Mouse (Mus musculus): ENCODE measurements around the gene Prr5. TPM values are rescaled to one million over a fixed set of nuclear protein-coding genes. Genes with fewer than 3 reads are reported as not detected.
A peak's percentile ranks its signal among the peaks of the same experiment; 100 is the strongest.

Gene Prr5
- polyA plus RNA-seq, 1 experiment from 2014 or later = 12.3 TPM

DNA sequence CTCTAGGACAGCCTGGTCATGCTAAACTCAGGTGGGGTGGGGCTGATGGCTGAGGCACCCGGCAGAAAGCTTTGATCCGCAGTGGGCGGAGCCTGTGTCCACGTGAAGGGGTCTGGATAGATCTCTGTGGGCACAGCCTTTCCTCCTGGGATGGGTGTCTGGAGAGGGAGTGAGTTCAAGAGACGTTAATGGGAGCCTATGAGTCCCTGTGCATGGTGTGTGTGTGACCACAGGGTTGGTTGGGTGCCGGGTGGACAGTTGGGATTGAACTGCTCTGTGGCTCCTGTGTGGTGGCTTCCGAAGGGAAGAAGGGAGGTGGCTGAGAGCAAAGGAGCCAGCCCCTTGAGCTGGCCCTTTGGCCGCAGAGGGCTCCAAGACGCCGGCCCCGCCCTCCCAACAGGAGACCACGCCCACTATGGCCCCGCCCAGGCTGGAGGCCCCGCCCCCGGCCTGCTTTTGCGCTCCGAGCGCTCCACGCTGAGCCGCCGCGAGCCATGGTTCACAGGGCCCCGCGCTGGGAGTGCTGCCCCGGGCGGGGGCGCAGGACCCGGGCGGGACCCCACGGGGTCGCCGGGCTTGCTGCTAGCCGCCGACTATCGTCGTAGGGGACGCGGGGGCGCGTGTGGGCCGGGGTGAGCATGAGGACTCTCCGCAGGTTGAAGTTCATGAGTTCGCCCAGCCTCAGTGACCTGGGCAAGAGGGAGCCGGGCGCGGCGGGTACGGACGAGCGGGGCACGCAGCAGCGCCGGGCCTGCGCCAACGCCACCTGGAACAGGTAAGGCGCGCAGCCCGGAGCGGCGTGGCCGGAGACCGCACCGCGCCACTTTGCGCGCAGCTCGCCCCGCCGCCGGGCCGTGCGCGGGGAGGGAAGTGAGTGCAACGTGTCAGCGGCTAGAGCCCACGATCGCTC, 11.4 kb downstream of the Prr5 start:
- H3K4me2 ChIP-seq (ENCODE audit: low read depth, low read length, severe bottlenecking) = peak overlapping the region; percentile 94
- H3K36me3 ChIP-seq (ENCODE audit: control insufficient read depth, insufficient read depth, low read length) = no peaks in the 10 kb centered on the region
- peak overlapping the region; percentile 59 for H3K4me3 ChIP-seq (ENCODE audit: low read depth, low read length)
- peaks cover 5% of the 10 kb centered on the region; the same call in 1 of the 2 replicates for H3K4me1 ChIP-seq (replicated peaks; ENCODE audit: control insufficient read depth, insufficient read depth, low read length)
- H3K9ac ChIP-seq (ENCODE audit: low read length) = peak overlapping the region; percentile 59
- peaks cover 7% of the 10 kb centered on the region for H3K27me3 ChIP-seq (ENCODE audit: control insufficient read depth, insufficient read depth, low read length)
- ATAC-seq (replicated peaks; ENCODE audit: low FRiP score) (peak; percentile 73), DNase-seq (ENCODE audit: low spot score) (peak; percentile 94)
- WGBS = 1% methylated on average over 57 of the region's 77 CpGs
- no peak overlapping the region for H3K27ac ChIP-seq (ENCODE audit: low read depth, low read length)
- H3K9me3 ChIP-seq (ENCODE audit: control insufficient read depth, low read length) = no peaks in the 10 kb centered on the region

DNA sequence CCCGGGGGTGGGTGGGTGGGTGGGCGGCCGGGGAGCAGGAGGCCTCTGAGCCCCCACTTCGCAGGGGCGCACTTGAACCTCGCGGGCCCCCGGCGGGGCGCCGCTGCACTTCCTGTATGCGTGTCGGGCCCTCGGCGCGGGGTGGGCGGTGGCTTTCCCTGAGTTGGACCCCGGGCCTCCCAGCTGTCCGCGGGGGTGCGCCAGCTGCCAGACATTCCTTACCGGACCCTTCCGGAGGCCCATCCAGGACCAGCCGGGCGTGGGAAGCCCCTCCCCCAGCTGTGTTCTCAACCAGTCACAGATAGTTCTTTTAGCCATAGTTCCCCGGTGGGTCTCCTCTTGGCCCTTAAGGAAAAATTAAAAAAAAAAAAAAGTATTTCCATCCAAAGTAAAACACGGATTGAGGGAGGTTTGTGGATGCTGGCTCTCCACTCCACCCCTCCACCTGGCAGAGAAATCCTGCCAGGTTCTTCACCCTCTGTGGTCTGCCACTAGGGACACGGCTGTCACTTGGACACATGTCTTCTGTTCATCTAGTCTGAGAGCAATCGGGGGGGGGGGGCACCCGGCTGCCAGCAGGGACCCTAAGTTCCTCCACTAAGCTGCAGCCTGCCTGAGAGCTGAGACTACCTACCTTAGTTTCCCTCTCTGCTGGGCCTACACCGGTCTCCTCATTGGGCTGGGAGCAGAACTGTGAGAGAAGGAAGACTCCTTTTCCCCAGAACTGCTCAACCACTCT, 12.2 kb downstream of the Prr5 start:
- Histone ChIP-seq H3K27ac (ENCODE audit: low read depth, low read length) (no peak overlapping the region), H3K4me1 (replicated peaks; ENCODE audit: control insufficient read depth, insufficient read depth, low read length) (peaks cover 5% of the 10 kb centered on the region; the same call in 1 of the 2 replicates), H3K4me2 (ENCODE audit: low read depth, low read length, severe bottlenecking) (peak overlapping the region; percentile 94), H3K4me3 (ENCODE audit: low read depth, low read length) (peak overlapping the region; percentile 59), H3K9ac (ENCODE audit: low read length) (peak overlapping the region; percentile 59), H3K36me3 (ENCODE audit: control insufficient read depth, insufficient read depth, low read length) (no peaks in the 10 kb centered on the region), H3K27me3 (ENCODE audit: control insufficient read depth, insufficient read depth, low read length) (peaks cover 7% of the 10 kb centered on the region), H3K9me3 (ENCODE audit: control insufficient read depth, low read length) (no peaks in the 10 kb centered on the region)
- peak; percentile 83 for DNase-seq (ENCODE audit: low spot score)
- 2% methylated on average over 30 of the region's 31 CpGs for WGBS
- ATAC-seq (replicated peaks; ENCODE audit: low FRiP score) = peak; percentile 71

DNA sequence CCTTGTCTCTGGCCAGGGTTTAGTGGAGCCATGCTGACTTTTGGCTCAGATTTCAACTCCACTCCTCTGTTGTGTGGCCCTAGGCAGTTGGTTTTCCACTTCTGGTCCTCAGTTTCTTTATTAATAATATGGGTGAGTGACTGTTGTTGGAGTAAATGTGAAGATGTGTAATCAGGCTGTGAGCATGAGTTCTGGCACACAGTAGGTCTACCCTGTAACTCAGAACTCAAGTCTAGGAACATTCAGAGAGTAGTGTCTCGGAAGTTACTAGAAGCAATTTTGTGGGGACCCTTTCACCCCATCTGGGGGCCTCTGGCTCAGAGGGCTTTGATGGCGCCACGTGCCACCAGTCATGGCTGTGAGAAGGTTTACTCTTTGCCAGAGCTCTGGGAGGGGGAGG, 12.8 kb downstream of the Prr5 start:
- no peak overlapping the region for H3K4me2 ChIP-seq (ENCODE audit: low read depth, low read length, severe bottlenecking)

DNA sequence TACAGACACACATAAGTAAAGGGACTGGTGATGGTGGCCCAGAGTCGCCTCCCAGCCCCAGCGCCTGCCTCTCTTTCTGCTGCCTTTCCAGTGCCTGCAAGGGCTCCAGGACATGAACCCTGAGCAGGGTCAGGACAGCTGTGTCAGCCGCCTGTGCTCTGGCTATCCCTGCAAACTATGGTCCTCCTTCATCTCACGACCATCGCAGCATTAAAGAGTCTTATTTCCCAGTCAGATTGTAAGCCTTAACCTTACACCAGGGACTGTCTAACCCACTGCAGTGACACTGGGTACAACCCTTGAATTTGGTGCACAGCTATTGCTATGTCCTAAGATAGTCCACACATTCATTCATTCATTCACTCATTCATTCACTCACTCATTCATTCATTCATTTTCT, 13.4 kb downstream of the Prr5 start:
- H3K27ac ChIP-seq (ENCODE audit: low read depth, low read length) = no peak overlapping the region
- ATAC-seq (replicated peaks; ENCODE audit: low FRiP score) = no peak
- 67% methylated on average over 5 of the region's 5 CpGs for WGBS
- H3K9me3 ChIP-seq (ENCODE audit: control insufficient read depth, low read length) = no peaks in the 10 kb centered on the region
- peaks cover 5% of the 10 kb centered on the region; the same call in 1 of the 2 replicates for H3K4me1 ChIP-seq (replicated peaks; ENCODE audit: control insufficient read depth, insufficient read depth, low read length)
- no peaks in the 10 kb centered on the region for H3K36me3 ChIP-seq (ENCODE audit: control insufficient read depth, insufficient read depth, low read length)
- H3K27me3 ChIP-seq (ENCODE audit: control insufficient read depth, insufficient read depth, low read length) = peaks cover 7% of the 10 kb centered on the region
- H3K4me3 ChIP-seq (ENCODE audit: low read depth, low read length) = no peak overlapping the region
- no peak overlapping the region for H3K9ac ChIP-seq (ENCODE audit: low read length)
- no peak overlapping the region for H3K4me2 ChIP-seq (ENCODE audit: low read depth, low read length, severe bottlenecking)
- no peak for DNase-seq (ENCODE audit: low spot score)

More for the DNA sequence above, 12.8 kb downstream of the Prr5 start:
- no peak for DNase-seq (ENCODE audit: low spot score)
- Histone ChIP-seq H3K27ac (ENCODE audit: low read depth, low read length) (no peak overlapping the region), H3K9ac (ENCODE audit: low read length) (no peak overlapping the region), H3K9me3 (ENCODE audit: control insufficient read depth, low read length) (no peaks in the 10 kb centered on the region), H3K4me3 (ENCODE audit: low read depth, low read length) (no peak overlapping the region), H3K4me1 (replicated peaks; ENCODE audit: control insufficient read depth, insufficient read depth, low read length) (peaks cover 5% of the 10 kb centered on the region; the same call in 1 of the 2 replicates), H3K27me3 (ENCODE audit: control insufficient read depth, insufficient read depth, low read length) (peaks cover 7% of the 10 kb centered on the region), H3K36me3 (ENCODE audit: control insufficient read depth, insufficient read depth, low read length) (no peaks in the 10 kb centered on the region)
- 67% methylated on average over 3 of the region's 3 CpGs for WGBS
- ATAC-seq (replicated peaks; ENCODE audit: low FRiP score) = no peak

DNA sequence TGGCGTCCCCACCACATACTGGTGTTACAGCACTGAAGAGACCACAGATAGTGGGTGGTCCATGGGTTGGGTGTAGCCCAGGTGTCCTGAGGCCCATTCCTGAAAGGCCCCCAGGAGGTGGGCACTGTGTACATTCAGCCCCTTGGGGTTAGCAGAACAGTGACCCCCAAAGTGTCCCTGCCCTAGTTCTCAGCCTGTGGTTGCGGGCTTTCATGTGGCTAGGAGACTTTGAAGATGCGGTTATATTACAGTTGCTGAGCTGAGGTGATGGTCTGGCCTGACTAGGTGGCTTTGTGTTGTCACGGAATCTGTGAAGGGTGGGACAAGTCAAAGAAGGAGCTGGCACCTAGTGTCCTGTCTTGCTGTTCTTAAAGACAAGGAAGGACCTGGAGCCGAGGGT, 15.1 kb downstream of the Prr5 start:
- DNase-seq (ENCODE audit: low spot score) (no peak), ATAC-seq (replicated peaks; ENCODE audit: low FRiP score) (no peak)
- no peak overlapping the region for H3K4me2 ChIP-seq (ENCODE audit: low read depth, low read length, severe bottlenecking)
- H3K4me1 ChIP-seq (replicated peaks; ENCODE audit: control insufficient read depth, insufficient read depth, low read length) = peaks cover 5% of the 10 kb centered on the region; the same call in 1 of the 2 replicates
- no peaks in the 10 kb centered on the region for H3K36me3 ChIP-seq (ENCODE audit: control insufficient read depth, insufficient read depth, low read length)
- H3K9ac ChIP-seq (ENCODE audit: low read length) = no peak overlapping the region
- H3K27ac ChIP-seq (ENCODE audit: low read depth, low read length) = no peak overlapping the region
- 68% methylated on average over 5 of the region's 5 CpGs for WGBS
- no peak overlapping the region for H3K4me3 ChIP-seq (ENCODE audit: low read depth, low read length)
- H3K27me3 ChIP-seq (ENCODE audit: control insufficient read depth, insufficient read depth, low read length) = peaks cover 7% of the 10 kb centered on the region
- no peaks in the 10 kb centered on the region for H3K9me3 ChIP-seq (ENCODE audit: control insufficient read depth, low read length)

DNA sequence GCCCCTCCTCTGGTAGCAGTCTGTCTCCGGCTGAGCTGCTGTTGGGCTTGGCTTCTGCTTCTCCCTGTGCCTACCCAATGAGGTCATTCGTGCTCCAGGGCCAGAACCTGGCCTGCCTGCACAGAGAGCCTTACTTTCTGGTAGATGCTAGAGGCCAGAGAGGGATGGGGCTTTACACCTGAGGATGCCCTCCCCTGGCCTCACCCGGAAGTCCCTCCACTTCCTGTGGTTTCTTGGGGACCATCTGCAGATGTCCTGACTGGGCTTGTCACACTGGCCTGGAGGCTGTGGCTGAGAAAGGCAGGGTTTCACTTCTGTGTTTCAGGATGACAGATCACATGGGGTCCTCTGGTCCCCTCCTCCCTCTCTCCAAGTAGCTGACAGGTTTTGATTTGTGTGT, 16.0 kb downstream of the Prr5 start:
- WGBS = 74% methylated on average over 3 of the region's 3 CpGs
- no peak overlapping the region for H3K27ac ChIP-seq (ENCODE audit: low read depth, low read length)
- H3K9ac ChIP-seq (ENCODE audit: low read length) = no peak overlapping the region
- no peaks in the 10 kb centered on the region for H3K9me3 ChIP-seq (ENCODE audit: control insufficient read depth, low read length)
- no peaks in the 10 kb centered on the region for H3K36me3 ChIP-seq (ENCODE audit: control insufficient read depth, insufficient read depth, low read length)
- H3K27me3 ChIP-seq (ENCODE audit: control insufficient read depth, insufficient read depth, low read length) = peaks cover 5% of the 10 kb centered on the region
- no peak overlapping the region for H3K4me2 ChIP-seq (ENCODE audit: low read depth, low read length, severe bottlenecking)
- DNase-seq (ENCODE audit: low spot score) (no peak), ATAC-seq (replicated peaks; ENCODE audit: low FRiP score) (no peak)
- peaks cover 5% of the 10 kb centered on the region; the same call in 1 of the 2 replicates for H3K4me1 ChIP-seq (replicated peaks; ENCODE audit: control insufficient read depth, insufficient read depth, low read length)
- H3K4me3 ChIP-seq (ENCODE audit: low read depth, low read length) = no peak overlapping the region

DNA sequence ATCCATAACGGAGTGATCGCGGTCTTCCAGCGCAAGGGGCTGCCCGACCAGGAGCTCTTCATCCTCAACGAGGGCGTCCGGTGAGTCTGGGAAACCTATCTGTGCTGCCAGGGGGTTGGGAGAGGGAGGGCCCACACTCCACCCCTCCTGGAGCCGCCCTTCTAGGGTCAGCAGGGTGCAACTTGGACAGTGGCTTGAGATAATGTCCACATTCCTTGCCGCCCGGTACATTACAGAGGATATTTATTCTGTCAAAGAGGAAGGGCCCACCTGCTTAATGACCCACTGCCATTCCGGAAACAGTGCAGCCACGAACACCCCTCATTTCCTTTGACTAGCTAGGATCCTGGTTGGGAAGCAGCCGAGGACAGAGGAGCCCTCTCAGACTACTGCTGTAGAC, 18.5 kb downstream of the Prr5 start:
- no peaks in the 10 kb centered on the region for H3K4me1 ChIP-seq (replicated peaks; ENCODE audit: control insufficient read depth, insufficient read depth, low read length)
- no peak overlapping the region for H3K9ac ChIP-seq (ENCODE audit: low read length)
- no peaks in the 10 kb centered on the region for H3K27me3 ChIP-seq (ENCODE audit: control insufficient read depth, insufficient read depth, low read length)
- no peak overlapping the region for H3K27ac ChIP-seq (ENCODE audit: low read depth, low read length)
- H3K9me3 ChIP-seq (ENCODE audit: control insufficient read depth, low read length) = no peaks in the 10 kb centered on the region
- no peak for DNase-seq (ENCODE audit: low spot score)
- H3K4me2 ChIP-seq (ENCODE audit: low read depth, low read length, severe bottlenecking) = no peak overlapping the region
- no peak overlapping the region for H3K4me3 ChIP-seq (ENCODE audit: low read depth, low read length)
- no peaks in the 10 kb centered on the region for H3K36me3 ChIP-seq (ENCODE audit: control insufficient read depth, insufficient read depth, low read length)
- no peak for ATAC-seq (replicated peaks; ENCODE audit: low FRiP score)
- 80% methylated on average over 14 of the region's 14 CpGs for WGBS

DNA sequence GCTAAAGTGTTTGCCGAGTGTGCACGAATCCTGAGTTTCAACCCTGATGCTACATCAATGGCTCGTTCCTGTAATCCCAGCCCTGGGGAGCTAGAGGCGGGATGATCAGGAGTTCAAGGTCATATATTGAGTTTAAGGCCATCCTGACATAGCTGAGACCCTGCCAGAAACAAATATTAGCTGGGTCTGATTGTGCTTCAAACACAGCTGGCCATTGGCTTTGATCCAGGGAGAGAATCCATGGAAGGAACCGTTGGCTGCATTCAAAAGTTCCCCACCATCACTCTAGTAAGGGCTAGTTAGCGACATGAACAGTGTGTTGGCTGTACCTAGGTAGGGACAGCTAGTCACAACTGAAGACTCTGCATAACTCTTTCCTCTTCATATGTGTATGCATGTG, 19.9 kb downstream of the Prr5 start:
- no peaks in the 10 kb centered on the region for H3K36me3 ChIP-seq (ENCODE audit: control insufficient read depth, insufficient read depth, low read length)
- H3K4me1 ChIP-seq (replicated peaks; ENCODE audit: control insufficient read depth, insufficient read depth, low read length) = no peaks in the 10 kb centered on the region
- H3K27me3 ChIP-seq (ENCODE audit: control insufficient read depth, insufficient read depth, low read length) = no peaks in the 10 kb centered on the region
- no peak for DNase-seq (ENCODE audit: low spot score)
- H3K4me3 ChIP-seq (ENCODE audit: low read depth, low read length) = no peak overlapping the region
- no peak overlapping the region for H3K9ac ChIP-seq (ENCODE audit: low read length)
- 91% methylated on average over 6 of the region's 6 CpGs for WGBS
- no peak overlapping the region for H3K27ac ChIP-seq (ENCODE audit: low read depth, low read length)
- H3K4me2 ChIP-seq (ENCODE audit: low read depth, low read length, severe bottlenecking) = no peak overlapping the region
- H3K9me3 ChIP-seq (ENCODE audit: control insufficient read depth, low read length) = no peaks in the 10 kb centered on the region
- no peak for ATAC-seq (replicated peaks; ENCODE audit: low FRiP score)

Measured in forebrain, embryonic 11.5 days (tissue).